Mouse (Mus musculus) ovary, postnatal 14 days (tissue): ENCODE data around the gene Vcan.

Experiments
- DNase-seq: peaks from one replicate; pipeline ENCODE4 v3.0.0; 2022; ENCODE audit warnings: low spot score

Gene Vcan

DNA sequence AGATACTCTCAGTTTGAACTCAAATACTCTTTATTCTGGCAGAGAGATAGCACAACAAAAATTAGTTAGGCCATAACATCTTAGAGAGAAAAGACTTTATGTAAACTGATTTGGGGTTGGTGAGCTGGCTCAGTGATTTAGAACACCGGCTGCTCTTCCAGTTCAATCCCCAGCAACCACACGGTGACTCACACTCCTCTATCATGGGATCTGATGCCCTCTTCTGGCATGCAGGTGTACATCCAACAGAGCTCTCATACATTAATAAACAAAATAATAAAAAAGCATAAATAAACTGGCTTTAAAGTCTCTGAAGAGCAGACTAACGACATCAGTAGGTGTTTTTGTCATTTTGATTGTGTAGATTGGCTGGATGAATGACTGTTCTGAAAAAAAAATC is 21.8 kb downstream of the Vcan start:
- no peak for DNase-seq

GRCm38 (mm10) chr13:89709497-89710201 is 32.7 kb downstream of the Vcan start:
- DNase-seq, result no peak

DNA sequence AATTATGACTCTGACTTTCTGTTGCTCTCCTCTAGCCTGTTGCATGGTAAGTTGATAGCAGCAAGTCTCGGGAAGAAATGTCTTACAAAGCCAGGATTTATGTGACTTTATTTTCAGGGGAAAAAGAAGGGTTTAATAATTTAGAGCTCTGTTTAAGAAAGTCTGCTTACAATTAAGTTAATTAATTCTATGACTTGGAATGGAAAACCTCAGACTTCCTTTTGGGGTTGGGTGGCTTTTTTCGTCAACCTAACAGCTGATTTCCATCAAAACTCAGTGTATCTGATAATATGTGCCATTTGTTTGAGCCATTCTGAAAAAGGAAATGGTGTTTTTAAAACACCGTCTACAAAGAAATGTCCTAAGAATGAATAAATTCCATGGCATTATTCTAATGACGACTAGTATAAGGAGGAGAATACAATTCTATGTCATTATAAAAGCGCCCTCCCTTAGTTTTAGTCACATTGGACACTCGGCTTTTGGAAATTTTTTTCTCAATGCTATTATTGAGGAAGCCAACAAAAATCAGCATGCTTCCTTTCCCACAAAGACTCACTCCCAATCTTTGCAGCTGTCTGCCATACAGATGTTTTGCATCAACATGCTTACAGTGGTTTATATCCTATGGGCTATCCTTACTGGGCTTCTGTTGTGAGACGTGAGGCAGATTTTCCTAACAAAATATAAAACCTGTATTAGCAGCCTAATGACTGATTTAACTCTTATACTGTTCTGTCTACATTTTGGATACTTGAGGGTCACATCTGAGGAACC is 34.0 kb downstream of the Vcan start:
- DNase-seq, result no peak

DNA sequence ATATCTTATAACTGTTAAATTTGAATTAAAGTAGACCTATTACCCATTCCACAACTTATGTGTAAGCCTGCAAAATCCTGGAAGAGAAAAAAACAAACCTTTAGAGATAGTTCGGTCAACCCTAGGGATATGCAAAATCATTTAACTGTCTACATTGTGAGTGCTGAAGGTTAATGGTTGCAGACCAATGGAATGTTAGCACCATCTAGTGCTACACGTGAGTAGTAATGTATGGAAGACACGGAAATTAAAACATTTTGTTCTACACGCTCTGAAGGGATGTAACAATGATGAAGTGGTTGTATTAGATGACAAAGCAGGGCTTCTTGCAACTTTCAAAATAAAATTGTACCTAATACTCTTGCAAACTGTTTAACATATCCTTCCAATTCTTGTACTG is 39.9 kb downstream of the Vcan start:
- DNase-seq, result no peak

DNA sequence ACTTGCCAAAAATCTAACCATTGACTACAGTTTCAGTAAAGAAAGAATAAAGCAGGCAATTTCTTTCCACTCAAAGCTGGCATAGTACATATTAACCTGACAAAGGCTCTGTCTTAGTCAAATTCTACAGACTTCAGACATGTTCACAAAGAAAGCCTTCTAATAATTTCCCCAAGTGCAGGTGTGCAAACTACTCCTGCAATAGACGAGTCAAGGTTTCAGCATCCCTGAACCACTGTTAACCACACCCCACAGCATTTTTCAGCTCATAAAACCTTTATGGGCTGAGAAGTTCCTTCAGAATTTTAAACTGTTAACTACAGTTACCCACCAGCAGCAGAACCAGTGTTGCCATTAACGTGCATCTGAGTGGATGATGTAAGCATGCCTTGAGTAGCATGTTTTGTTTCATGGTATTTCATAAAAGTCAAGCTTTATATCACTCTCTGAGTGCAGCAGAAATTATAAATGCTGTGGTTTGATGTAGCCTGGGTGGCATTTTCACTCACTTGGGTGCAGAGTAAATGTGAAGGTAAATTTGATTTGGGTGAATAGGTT is 42.2 kb downstream of the Vcan start:
- no peak for DNase-seq

DNA sequence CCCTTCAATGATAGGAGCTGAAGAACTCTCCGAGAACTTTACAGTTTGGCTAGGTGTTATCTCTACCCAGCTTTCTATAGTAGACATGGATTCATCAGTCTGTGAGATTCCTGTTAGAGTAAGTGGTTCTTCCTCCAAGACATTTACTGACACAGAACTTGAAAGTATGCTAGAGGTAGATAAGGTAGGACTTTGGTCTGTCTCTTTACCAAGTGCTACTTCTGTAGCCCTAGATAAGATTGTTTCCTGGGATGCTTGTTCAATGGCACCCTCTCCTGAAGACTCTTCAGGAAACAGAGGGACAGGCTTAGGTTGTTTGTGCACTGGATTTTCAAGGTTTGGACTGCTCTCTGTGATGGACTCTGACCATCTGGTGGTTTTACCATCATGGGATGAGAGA is 49.7 kb downstream of the Vcan start:
- DNase-seq, result no peak

GRCm38 (mm10) chr13:89683490-89683889 is 58.8 kb downstream of the Vcan start:
- no peak for DNase-seq

GRCm38 (mm10) chr13:89682254-89682653 is 60.1 kb downstream of the Vcan start:
- no peak for DNase-seq

- no peak for DNase-seq
Measured at GRCm38 (mm10) chr13:89679756-89680155, 62.6 kb downstream of the Vcan start.

DNA sequence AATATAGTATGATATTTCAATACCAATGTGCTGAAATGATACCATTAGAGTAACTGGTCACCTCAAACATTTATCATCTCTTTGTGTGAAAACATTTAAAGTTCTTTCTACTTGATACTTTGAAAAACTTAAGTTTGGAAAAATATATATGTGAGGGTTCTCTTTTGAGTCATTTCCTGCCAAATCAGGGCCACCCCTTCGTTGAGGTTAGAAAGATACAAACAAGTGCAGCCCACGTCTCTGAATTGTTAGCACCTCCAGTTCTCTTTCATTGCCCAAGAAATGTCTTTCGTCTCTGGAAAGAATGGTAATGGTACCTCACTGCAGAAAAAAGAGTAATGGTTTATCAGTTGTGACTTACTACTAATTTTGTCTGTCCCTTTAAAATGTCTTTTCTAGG is 71.8 kb downstream of the Vcan start:
- DNase-seq, result no peak

GRCm38 (mm10) chr13:89668981-89669880 is 73.1 kb downstream of the Vcan start:
- DNase-seq, result no peak

- peak; percentile 6 for DNase-seq
Measured at GRCm38 (mm10) chr13:89668069-89668468, 74.2 kb downstream of the Vcan start.

DNA sequence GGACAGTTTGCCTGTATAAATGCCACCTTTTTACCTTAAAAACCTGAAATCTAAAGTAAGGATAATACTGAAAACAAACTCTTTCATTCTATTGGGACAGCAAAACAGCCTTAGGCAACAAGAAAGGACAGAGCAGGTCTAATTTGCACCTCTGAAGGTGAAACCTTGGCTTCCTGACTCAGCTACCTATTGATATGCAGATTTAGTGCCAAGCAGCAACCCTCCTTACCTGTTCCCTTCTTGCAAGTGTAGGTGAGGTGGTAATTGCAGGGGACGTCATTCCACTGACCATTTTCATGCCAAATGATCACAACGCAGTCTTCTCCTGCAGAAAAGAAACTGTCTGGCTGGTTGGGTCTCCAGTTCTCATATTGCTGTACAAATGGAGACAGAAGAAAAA is 80.6 kb downstream of the Vcan start:
- no peak for DNase-seq

DNA sequence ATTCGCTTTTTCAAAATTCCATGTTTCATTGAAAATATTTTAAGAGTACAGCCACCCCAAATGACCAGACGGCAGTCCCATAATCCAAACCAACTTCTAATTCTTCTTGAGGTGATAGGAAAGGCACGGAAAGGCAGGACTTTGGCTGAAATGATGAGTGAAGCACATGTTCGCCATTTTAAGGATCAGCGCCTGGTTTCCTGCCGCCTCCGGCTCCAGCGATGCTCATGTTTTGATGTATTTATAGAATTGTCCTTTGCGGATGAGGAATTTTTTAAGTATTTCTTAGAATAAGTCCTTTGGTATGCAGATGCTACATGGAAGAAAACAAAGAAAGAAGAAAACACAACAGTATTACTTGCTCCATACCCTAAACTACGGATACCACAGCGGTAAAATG is 85.3 kb downstream of the Vcan start:
- DNase-seq, result no peak

DNA sequence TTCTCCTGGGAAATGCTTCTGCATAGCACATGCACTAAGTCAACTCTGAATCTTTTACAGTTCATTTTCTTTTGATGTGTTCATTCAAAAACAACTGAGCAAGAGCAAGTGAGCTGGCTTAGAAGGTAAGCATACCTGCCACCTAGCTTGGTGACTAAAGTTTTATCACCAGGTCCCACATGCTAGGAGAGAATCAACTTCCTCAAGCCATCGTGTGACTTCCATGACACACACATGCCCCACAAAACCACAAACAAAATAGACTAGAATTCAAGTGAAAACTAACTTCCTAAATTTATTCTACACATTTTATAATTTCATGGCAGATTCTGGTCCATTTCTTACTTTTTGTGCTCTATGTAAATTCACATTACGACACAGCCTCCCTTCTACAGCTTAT is 89.0 kb downstream of the Vcan start:
- no peak for DNase-seq

DNA sequence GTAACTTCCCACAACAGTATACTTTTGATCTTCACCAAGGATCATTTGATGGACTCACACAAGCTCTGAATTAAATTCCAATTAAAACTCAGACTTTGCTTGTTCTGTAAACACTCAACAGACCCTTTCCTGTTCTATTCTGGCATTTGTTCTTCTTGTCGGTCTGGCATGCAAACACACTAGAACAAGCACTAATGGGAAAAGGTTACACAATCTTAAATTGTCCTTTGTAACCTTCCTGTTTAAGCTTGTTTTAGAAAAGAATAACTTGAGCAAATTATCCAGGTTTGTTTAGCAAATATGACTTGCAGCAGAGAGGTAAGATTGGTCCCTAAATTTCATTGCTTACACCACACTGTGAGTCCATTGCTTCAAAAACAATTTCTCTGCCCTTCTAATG is 89.5 kb downstream of the Vcan start:
- no peak for DNase-seq

DNA sequence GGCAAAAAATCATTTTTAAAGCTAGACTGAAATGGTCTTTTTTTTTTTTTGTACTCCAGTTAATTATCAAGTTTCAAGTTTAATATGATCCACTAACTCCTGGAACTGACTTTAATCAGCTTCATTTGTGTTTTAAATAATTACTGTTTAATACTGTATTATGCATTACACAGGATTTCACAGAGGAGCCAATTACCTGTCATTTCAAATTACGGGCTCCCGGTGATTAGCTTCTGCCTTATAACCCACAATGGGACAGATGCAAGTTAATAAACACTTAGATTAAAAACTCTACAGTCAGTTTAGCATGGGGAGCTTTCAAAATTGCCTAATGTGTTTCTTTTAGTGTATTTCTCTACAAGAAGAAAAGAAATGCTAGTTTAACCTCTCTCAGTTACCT is 96.7 kb downstream of the Vcan start:
- DNase-seq, result no peak

DNA sequence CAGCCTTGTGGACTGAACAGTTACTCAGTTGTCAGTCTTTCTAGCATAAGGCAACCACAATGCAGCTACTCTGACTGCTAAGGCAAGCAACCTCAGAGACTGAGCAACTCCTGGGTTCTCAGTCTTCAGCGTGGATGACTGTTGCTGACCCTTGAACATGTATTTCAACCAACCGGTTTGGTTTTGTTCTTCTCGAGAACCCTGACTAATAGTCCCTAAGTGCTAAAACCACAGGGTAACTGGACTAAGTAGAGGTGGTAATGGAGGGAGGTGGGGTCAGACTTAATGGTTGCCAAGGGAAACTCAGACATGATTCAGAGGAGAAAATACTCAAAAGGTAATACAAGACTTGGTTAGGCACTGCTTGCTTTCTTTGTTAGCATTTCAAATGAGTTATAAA is 105.3 kb downstream of the Vcan start:
- no peak for DNase-seq

DNA sequence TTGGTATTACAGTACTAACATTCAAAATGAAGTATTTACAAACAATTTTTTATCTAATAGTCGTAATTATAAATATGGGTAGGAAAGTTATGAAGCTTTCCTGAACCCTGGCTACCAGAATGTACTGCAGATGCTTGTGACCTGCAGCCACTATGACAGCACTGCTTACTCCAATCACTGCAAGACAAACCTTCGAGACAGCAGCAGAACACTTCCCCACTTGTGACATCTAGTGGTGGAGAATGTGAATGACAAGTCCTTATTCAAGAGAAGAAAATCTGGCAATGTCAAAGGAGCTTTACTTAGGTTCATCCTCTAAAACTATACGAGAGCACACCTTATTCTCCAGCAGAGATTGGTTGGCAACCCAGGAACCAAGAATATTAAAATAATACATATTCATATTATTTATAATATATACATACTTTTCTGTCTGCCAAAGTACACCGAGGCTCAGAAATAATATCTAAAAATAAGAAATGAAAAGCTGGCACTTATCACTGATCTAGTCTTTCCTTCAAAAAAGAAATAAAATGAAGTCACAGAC is 108.1 kb downstream of the Vcan start:
- DNase-seq, result peak; percentile 26

DNA sequence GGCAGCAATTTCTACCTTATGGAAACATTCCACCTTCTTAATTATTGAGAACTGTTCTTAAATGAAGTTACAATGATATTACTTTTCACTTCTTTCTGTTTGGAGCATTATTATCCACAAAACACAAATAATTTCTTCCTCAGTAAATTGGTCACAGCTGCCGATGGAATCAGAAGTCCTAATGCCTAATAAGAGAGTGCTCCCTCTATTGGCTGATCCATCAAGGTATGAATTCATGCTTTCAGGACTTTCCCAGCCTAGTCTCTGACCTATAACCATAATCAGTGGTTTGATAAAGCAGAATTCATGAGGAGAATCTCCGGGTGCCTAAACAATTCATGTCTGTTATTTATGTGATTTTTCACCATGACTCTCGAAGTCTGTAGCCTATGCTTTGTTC is 123.2 kb downstream of the Vcan start:
- DNase-seq, result no peak

DNA sequence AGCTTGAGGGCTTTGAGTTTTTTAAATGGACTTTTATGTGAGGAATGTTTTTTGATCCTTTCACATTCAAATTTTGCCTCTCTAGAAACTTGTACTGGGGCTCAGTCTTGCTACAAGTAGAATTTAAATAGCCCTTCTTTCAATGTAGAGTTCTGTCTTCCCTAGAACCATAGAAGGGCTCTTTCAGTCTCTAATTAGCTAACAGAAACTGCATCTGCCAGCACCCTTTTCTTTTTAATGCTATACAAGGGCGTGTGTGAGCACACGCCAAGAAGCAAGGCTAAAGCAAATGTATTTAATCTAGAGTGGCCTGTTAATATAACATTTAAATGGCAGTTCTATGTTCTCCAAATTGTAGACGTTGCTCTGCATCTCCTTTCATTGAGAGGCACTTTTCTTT is 134.9 kb downstream of the Vcan start:
- DNase-seq, result no peak
